Mouse (Mus musculus) embryonic fibroblast, embryonic 13.5 days (primary cell): Measurements from ENCODE around the gene Cypt4. TPM values are rescaled to one million over a fixed set of nuclear protein-coding genes. Genes with fewer than 3 reads are reported as not detected.
"Not testable (repeated sequence)": the region's sequence is repeated elsewhere in the genome, so short reads cannot be mapped to it uniquely, and the experiment has no call there.

Experiments used
- H3K27ac ChIP-seq: 2 replicates; pipeline ENCODE4 v1.5.1; 2012; ENCODE audit warnings: low read length, control low read depth, inconsistent platforms; ENCODE audit not compliant: insufficient read depth
- H3K4me1 ChIP-seq: 2 replicates; pipeline ENCODE4 v1.6.1; 2011; ENCODE audit warnings: low read length; ENCODE audit not compliant: control insufficient read depth, insufficient read depth
- H3K4me3 ChIP-seq: 2 replicates; pipeline ENCODE4 v1.5.1; 2011; ENCODE audit warnings: mild to moderate bottlenecking, control low read depth, low read length; ENCODE audit not compliant: insufficient read depth
- CTCF ChIP-seq: IDR thresholded peaks from 2 replicates; pipeline ENCODE4 v1.5.1; 2011; ENCODE audit warnings: mild to moderate bottlenecking, control low read depth, low read length, moderate library complexity, borderline replicate concordance; ENCODE audit not compliant: insufficient read depth
- POLR2A ChIP-seq: IDR thresholded peaks from 2 replicates; pipeline ENCODE4 v1.6.1; 2011; ENCODE audit warnings: low read depth, mild to moderate bottlenecking, control low read depth, low read length, moderate library complexity
- polyA plus RNA-seq: library from polyadenylated mRNA; stranded (reverse); fragments of >200 nt; gene quantifications from 2 replicates; pipeline ENCODE4 v1.2.4, GENCODE M21; 2011; ENCODE audit warnings: low read depth; ENCODE audit not compliant: missing spikeins, insufficient read length

The Cypt4 gene
- not detected in 2 replicates for polyA plus RNA-seq

- Histone ChIP-seq H3K4me3 (no peak within 1 kb of the TSS), H3K27ac (no peak within 1 kb of the TSS), H3K4me1 (no peaks in the 10 kb centered on the region)
- no peak for TF ChIP-seq POLR2A
- TF ChIP-seq CTCF: no peak
Measured at GRCm38 (mm10) chr9:24624896-24625295, at the start of gene Cypt4. Gene Cypt4 (plus strand): TSS chr9:24625196.

GRCm38 (mm10) chr9:24637341-24637740, 12.3 kb downstream of the Cypt4 start:
- not testable (repeated sequence) for H3K4me3 ChIP-seq, H3K27ac ChIP-seq, H3K4me1 ChIP-seq

Other genes starting within 250 kb of the Cypt4 start
- 64.3 and 69.2 TPM in 2 replicates for gene Dpy19l1, start 122.1 kb upstream of the Cypt4 start, polyA plus RNA-seq
- gene Dpy19l2, start 71.1 kb downstream of the Cypt4 start, polyA plus RNA-seq: not detected in 2 replicates
- 0.38 and 0.39 TPM in 2 replicates for gene Tbx20, start 149.1 kb downstream of the Cypt4 start, polyA plus RNA-seq